Mouse (Mus musculus): Measurements from ENCODE around the gene Rnf224. TPM values are rescaled to one million over a fixed set of nuclear protein-coding genes. Genes with fewer than 3 reads are reported as not detected.
A peak's percentile ranks its signal among the peaks of the same experiment; 100 is the strongest.

The Rnf224 gene
- polyA plus RNA-seq, 1 experiment = 0.05 TPM

DNA sequence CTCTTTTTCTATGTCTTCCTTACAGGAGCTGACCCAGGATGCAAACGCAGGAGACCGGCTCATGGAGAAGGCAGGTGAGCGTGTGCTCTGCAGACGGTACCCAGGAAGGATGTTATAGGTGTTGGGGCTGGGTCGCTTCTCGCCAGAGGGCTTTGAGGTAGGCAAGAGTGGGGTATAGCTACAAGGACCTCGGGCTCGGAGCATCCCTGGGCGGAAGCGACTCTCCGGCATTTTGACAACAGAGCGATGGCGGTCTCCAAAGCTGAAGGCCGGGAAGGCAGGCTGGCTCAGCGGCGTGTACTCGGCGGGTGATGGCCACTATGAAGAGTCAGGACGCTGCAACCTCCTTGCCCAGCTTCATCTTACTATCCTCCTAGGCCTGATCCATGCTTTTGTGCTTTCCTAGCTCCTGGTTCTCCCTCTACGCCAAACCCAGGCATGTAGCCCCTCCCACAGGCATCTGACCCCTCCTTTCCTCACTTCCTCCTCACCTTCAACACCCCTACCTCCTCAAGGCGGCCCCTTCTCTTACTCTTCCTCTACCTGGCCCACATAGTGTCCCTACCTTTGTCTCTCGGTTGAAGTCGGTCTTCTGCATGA, 23.2 kb downstream of the Rnf224 start:
- DNase-seq = no peak
- TF ChIP-seq CTCF (IDR thresholded peaks at IDR 0.05; ENCODE audit: borderline replicate concordance, control insufficient read depth, extremely low read depth, insufficient read depth, low read length, poor library complexity) = no peak
- TF ChIP-seq POLR2A (IDR thresholded peaks at IDR 0.05; ENCODE audit: control insufficient read depth, extremely low read depth, insufficient read depth, low read length, poor library complexity) = no peak
- Histone ChIP-seq H3K4me1 (replicated peaks; ENCODE audit: control insufficient read depth, insufficient read depth, low read length) (peaks cover 11% of the 10 kb centered on the region), H3K27ac (ENCODE audit: control insufficient read depth, insufficient read depth, low read length) (no peak overlapping the region), H3K36me3 (ENCODE audit: control insufficient read depth, insufficient read depth, low read length) (no peaks in the 10 kb centered on the region), H3K27me3 (ENCODE audit: control insufficient read depth, insufficient read depth, low read length) (no peaks in the 10 kb centered on the region), H3K4me3 (ENCODE audit: control insufficient read depth, insufficient read depth, low read length) (no peak overlapping the region)
- WGBS = 89% methylated on average over 23 of the region's 23 CpGs

- DNase-seq = peak; percentile 90
- under 1% methylated on average over 44 of the region's 44 CpGs for WGBS
- peaks cover 11% of the 10 kb centered on the region for H3K4me1 ChIP-seq (replicated peaks; ENCODE audit: control insufficient read depth, insufficient read depth, low read length)
Measured at GRCm38 (mm10) chr2:25211121-25211670, 25.4 kb downstream of the Rnf224 start, which contains the start of gene Nelfb. Nelfb (minus strand) TSS chr2:25211489.

DNA sequence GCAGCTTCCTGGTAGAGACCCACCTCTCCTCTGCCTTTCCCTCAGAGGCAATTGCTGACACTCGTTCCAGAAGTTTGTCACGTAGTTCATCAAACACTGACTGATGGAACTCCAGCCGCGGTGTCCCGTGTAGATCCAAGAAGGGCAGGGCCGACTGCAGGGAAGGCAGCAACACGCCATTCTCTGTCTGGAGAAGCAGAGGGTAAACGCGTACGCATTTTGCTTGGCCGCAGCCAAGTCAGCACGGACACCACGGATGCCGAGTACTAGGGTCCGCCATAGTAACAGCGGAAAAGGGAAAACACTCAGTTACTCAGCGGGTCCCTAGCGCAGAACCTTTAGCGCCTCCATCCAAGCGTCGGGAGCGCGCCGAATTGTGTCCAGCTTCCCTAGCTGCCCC, 25.9 kb downstream of the Rnf224 start:
- WGBS = under 1% methylated on average over 24 of the region's 24 CpGs
- TF ChIP-seq POLR2A (IDR thresholded peaks at IDR 0.05; ENCODE audit: control insufficient read depth, extremely low read depth, insufficient read depth, low read length, poor library complexity) (no peak), CTCF (IDR thresholded peaks at IDR 0.05; ENCODE audit: borderline replicate concordance, control insufficient read depth, extremely low read depth, insufficient read depth, low read length, poor library complexity) (no peak)
- Histone ChIP-seq H3K27ac (ENCODE audit: control insufficient read depth, insufficient read depth, low read length) (no peak overlapping the region), H3K4me1 (replicated peaks; ENCODE audit: control insufficient read depth, insufficient read depth, low read length) (peaks cover 11% of the 10 kb centered on the region), H3K4me3 (ENCODE audit: control insufficient read depth, insufficient read depth, low read length) (peak overlapping the region; percentile 89), H3K36me3 (ENCODE audit: control insufficient read depth, insufficient read depth, low read length) (peaks cover 3% of the 10 kb centered on the region), H3K27me3 (ENCODE audit: control insufficient read depth, insufficient read depth, low read length) (no peaks in the 10 kb centered on the region)
- DNase-seq = no peak

More at GRCm38 (mm10) chr2:25211121-25211670, 25.4 kb downstream of the Rnf224 start, which contains the start of gene Nelfb:
- Histone ChIP-seq H3K27me3 (ENCODE audit: control insufficient read depth, insufficient read depth, low read length) (no peaks in the 10 kb centered on the region), H3K27ac (ENCODE audit: control insufficient read depth, insufficient read depth, low read length) (no peak within 1 kb of the TSS), H3K4me3 (ENCODE audit: control insufficient read depth, insufficient read depth, low read length) (peak within 1 kb of the TSS; percentile 89), H3K36me3 (ENCODE audit: control insufficient read depth, insufficient read depth, low read length) (no peaks in the 10 kb centered on the region; the same call in 1 of the 2 replicates)
- peak; percentile 66; the same call in 1 of the 2 replicates for TF ChIP-seq POLR2A (IDR thresholded peaks at IDR 0.05; ENCODE audit: control insufficient read depth, extremely low read depth, insufficient read depth, low read length, poor library complexity)
- no peak for TF ChIP-seq CTCF (IDR thresholded peaks at IDR 0.05; ENCODE audit: borderline replicate concordance, control insufficient read depth, extremely low read depth, insufficient read depth, low read length, poor library complexity)

DNA sequence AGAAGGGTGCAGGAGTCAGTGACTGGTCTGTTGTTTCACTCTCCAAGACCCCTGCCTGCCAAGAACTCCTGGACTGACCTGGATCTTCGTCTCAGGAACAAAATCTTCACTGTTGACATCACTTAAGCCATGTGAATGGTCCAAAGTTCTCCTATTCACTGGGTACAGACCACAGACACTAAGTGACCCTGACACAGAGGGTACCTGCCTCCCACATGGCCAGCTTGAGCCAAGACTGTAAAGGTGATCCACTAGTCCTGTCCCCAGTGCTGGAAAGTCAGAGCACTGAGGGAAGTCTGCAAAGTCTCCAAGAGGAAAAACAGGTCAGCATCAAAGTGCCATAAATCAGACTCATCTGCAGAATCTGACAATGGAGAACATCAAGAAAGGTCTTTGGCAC, 29.0 kb downstream of the Rnf224 start:
- Histone ChIP-seq H3K4me1 (replicated peaks; ENCODE audit: control insufficient read depth, insufficient read depth, low read length) (peaks cover 11% of the 10 kb centered on the region), H3K27ac (ENCODE audit: control insufficient read depth, insufficient read depth, low read length) (no peak overlapping the region), H3K27me3 (ENCODE audit: control insufficient read depth, insufficient read depth, low read length) (no peaks in the 10 kb centered on the region), H3K4me3 (ENCODE audit: control insufficient read depth, insufficient read depth, low read length) (no peak overlapping the region), H3K36me3 (ENCODE audit: control insufficient read depth, insufficient read depth, low read length) (peaks cover 16% of the 10 kb centered on the region)
- no peak for DNase-seq
- 81% methylated on average over 1 of the region's 1 CpGs for WGBS
- TF ChIP-seq POLR2A (IDR thresholded peaks at IDR 0.05; ENCODE audit: control insufficient read depth, extremely low read depth, insufficient read depth, low read length, poor library complexity) = no peak
- TF ChIP-seq CTCF (IDR thresholded peaks at IDR 0.05; ENCODE audit: borderline replicate concordance, control insufficient read depth, extremely low read depth, insufficient read depth, low read length, poor library complexity) = no peak

- DNase-seq = no peak
- 79% methylated on average over 4 of the region's 4 CpGs for WGBS
- no peak for TF ChIP-seq CTCF (IDR thresholded peaks at IDR 0.05; ENCODE audit: borderline replicate concordance, control insufficient read depth, extremely low read depth, insufficient read depth, low read length, poor library complexity)
- no peak for TF ChIP-seq POLR2A (IDR thresholded peaks at IDR 0.05; ENCODE audit: control insufficient read depth, extremely low read depth, insufficient read depth, low read length, poor library complexity)
- H3K27ac ChIP-seq (ENCODE audit: control insufficient read depth, insufficient read depth, low read length) = no peak overlapping the region
- H3K36me3 ChIP-seq (ENCODE audit: control insufficient read depth, insufficient read depth, low read length) = peaks cover 33% of the 10 kb centered on the region
- no peak overlapping the region for H3K4me3 ChIP-seq (ENCODE audit: control insufficient read depth, insufficient read depth, low read length)
- H3K27me3 ChIP-seq (ENCODE audit: control insufficient read depth, insufficient read depth, low read length) = no peaks in the 10 kb centered on the region
- no peaks in the 10 kb centered on the region for H3K4me1 ChIP-seq (replicated peaks; ENCODE audit: control insufficient read depth, insufficient read depth, low read length)
Measured at GRCm38 (mm10) chr2:25203631-25204214, 32.9 kb downstream of the Rnf224 start.

- Histone ChIP-seq H3K27me3 (ENCODE audit: control insufficient read depth, insufficient read depth, low read length) (no peaks in the 10 kb centered on the region), H3K36me3 (ENCODE audit: control insufficient read depth, insufficient read depth, low read length) (peaks cover 30% of the 10 kb centered on the region), H3K4me1 (replicated peaks; ENCODE audit: control insufficient read depth, insufficient read depth, low read length) (peaks cover 12% of the 10 kb centered on the region), H3K27ac (ENCODE audit: control insufficient read depth, insufficient read depth, low read length) (no peak overlapping the region), H3K4me3 (ENCODE audit: control insufficient read depth, insufficient read depth, low read length) (no peak overlapping the region)
- 98% methylated on average over 2 of the region's 2 CpGs for WGBS
- TF ChIP-seq POLR2A (IDR thresholded peaks at IDR 0.05; ENCODE audit: control insufficient read depth, extremely low read depth, insufficient read depth, low read length, poor library complexity) (no peak), CTCF (IDR thresholded peaks at IDR 0.05; ENCODE audit: borderline replicate concordance, control insufficient read depth, extremely low read depth, insufficient read depth, low read length, poor library complexity) (no peak)
- DNase-seq = no peak
Measured at GRCm38 (mm10) chr2:25200631-25201030, 36.0 kb downstream of the Rnf224 start.
